Mouse (Mus musculus) cortical plate, adult 2 months (tissue): ENCODE measurements around the gene Ppm1b.

Experiments used
- CTCF ChIP-seq: fragments of 200-500 bp; IDR thresholded peaks from 2 replicates; pipeline ENCODE4 v1.5.1; 2011; ENCODE audit warnings: mild to moderate bottlenecking, control low read depth, low read length; ENCODE audit not compliant: insufficient read depth; ENCODE audit errors: extremely low read depth
- POLR2A ChIP-seq: fragments of 200-500 bp; IDR thresholded peaks from 2 replicates; pipeline ENCODE4 v1.6.1; 2011; ENCODE audit warnings: mild to moderate bottlenecking, low read length, control low read depth; ENCODE audit not compliant: insufficient read depth; ENCODE audit errors: extremely low read depth

DNA sequence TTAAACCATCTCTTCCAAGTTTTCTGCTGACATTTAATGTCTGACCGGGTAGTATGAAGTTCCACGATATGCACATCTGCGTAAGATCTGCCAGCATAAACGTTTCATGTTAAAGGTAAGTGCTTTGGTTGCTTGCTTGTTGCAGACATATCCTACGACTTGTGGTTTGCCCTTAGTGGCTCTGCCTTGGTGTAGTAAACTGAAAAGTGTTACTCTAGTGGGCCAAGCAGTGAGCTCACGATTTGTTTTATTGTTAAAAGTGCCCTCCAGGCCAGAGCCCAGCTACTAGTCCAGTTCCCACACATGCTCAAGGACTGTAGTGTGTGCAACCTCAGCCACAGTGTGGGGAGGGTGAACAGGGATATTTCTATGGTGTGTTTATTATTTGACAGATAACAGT lies 69.9 kb downstream of the Ppm1b start:
- no peak for TF ChIP-seq POLR2A
- TF ChIP-seq CTCF: no peak
